1 mouse cellular context compared by ENCODE assay signal in genomic region chr7:140973396-140974165, GRCm38 (mm10).
A peak's percentile ranks its signal among the peaks of the same experiment; 100 is the strongest.
TF ChIP-seq lines count a peak whose summit lies in the region.

No protein-coding gene starts in this region.

TF ChIP-seq in CH12.LX, 34 proteins besides CTCF, POLR2A, EP300 and RAD21 (continued from another document):
- TF ChIP-seq CHD1 (IDR thresholded peaks at IDR 0.05; ENCODE audit: low read depth, low read length) (no peak), ETS1 (conservative IDR thresholded peaks at IDR 0.05; ENCODE audit: low read depth, low read length) (peak; percentile 73), MEF2A (IDR thresholded peaks at IDR 0.05; ENCODE audit: borderline replicate concordance, low read depth, low read length) (peak; percentile 57; the same call in 1 of the 2 replicates), RCOR1 (conservative IDR thresholded peaks at IDR 0.05; ENCODE audit: low read depth, low read length) (0 out of 2 replicates have a peak, but pooled peaks have one; percentile 26), IRF4 (IDR thresholded peaks at IDR 0.05; ENCODE audit: low read depth, low read length) (peak; percentile 77), TBP (conservative IDR thresholded peaks at IDR 0.05; ENCODE audit: low read depth, low read length) (0 out of 2 replicates have a peak, but pooled peaks have one; percentile 33), SMC3 (IDR thresholded peaks at IDR 0.05; ENCODE audit: low read depth, low read length) (0 out of 2 replicates have a peak, but pooled peaks have one; percentile 2), USF1 (IDR thresholded peaks at IDR 0.05; ENCODE audit: low read depth, low read length) (no peak), POLR2AphosphoS2 (IDR thresholded peaks at IDR 0.05; ENCODE audit: low read depth, low read length) (no peak)
